Mouse (Mus musculus) right cerebral cortex, postnatal 36 days (tissue): ENCODE results near the gene Zfp937.
"Not testable (repeated sequence)": the region's sequence is repeated elsewhere in the genome, so short reads cannot be mapped to it uniquely, and the experiment has no call there.

Experiments used
- DNase-seq, 2 experiments: peaks; one replicate each; pipeline ENCODE4 v3.0.0; 2022; ENCODE audit warnings: low spot score in 2 of 2, mixed read lengths in 1 of 2

Zfp937 gene

GRCm38 (mm10) chr2:150217600-150218362 is at the start of gene Zfp937:
Gene Zfp937, plus strand, starts transcription at chr2:150218073.
- DNase-seq: peak; percentile 84 to 90

- no peak for DNase-seq
These were observed 44.0 kb upstream of the Zfp937 start for GRCm38 (mm10) chr2:150173833-150174232.

GRCm38 (mm10) chr2:150179579-150179978 is 38.3 kb upstream of the Zfp937 start, which contains the start of gene Gm10770:
Gene Gm10770, minus strand, starts transcription at chr2:150179679.
- DNase-seq: not testable (repeated sequence)

GRCm38 (mm10) chr2:150181046-150181445 is 36.8 kb upstream of the Zfp937 start:
- not testable (repeated sequence) for DNase-seq

GRCm38 (mm10) chr2:150181570-150181999 is 36.3 kb upstream of the Zfp937 start, which contains the start of gene Gm14139:
Gene Gm14139, plus strand, starts transcription at chr2:150181755.
- not testable (repeated sequence) for DNase-seq

GRCm38 (mm10) chr2:150218363-150218725 is 471 bp downstream of the Zfp937 start:
- DNase-seq: not testable (repeated sequence)

- not testable (repeated sequence) for DNase-seq
These were observed 5.4 kb downstream of the Zfp937 start for GRCm38 (mm10) chr2:150223263-150223662.

GRCm38 (mm10) chr2:150243211-150243610 is 25.3 kb downstream of the Zfp937 start:
- DNase-seq: no peak

GRCm38 (mm10) chr2:150255491-150255890 is 37.6 kb downstream of the Zfp937 start, which contains the start of gene Gm21994:
Gene Gm21994, minus strand, starts transcription at chr2:150255591.
- DNase-seq: not testable (repeated sequence)

- not testable (repeated sequence) for DNase-seq
These were observed 39.0 kb downstream of the Zfp937 start for GRCm38 (mm10) chr2:150256861-150257260.

- DNase-seq: not testable (repeated sequence)
These were observed 39.4 kb downstream of the Zfp937 start, which contains the start of gene Gm14124 for GRCm38 (mm10) chr2:150257291-150257690. Gene Gm14124, plus strand, starts transcription at chr2:150257517.
